Mouse (Mus musculus): ENCODE results near the gene Arhgef39.

- no peak for TF ChIP-seq CTCF (IDR thresholded peaks at IDR 0.05; ENCODE audit: low read depth)
- TF ChIP-seq EP300 (IDR thresholded peaks at IDR 0.05; ENCODE audit: low read depth): no peak
These were observed 43.0 kb downstream of the Arhgef39 start for GRCm38 (mm10) chr4:43456470-43456869.

All from liver, embryonic 14.5 days (tissue).